Mouse (Mus musculus) bone marrow, adult 2 months (tissue): Measurements from ENCODE around the gene Lrp2.

ENCODE experiments used
- CTCF ChIP-seq: fragments of 200-500 bp; IDR thresholded peaks from 2 replicates; pipeline ENCODE4 v1.5.1; 2011; ENCODE audit warnings: low read length, control low read depth; ENCODE audit not compliant: control insufficient read depth, insufficient read depth
- POLR2A ChIP-seq: fragments of 200-500 bp; IDR thresholded peaks from 2 replicates; pipeline ENCODE4 v1.6.1; 2011; ENCODE audit warnings: low read depth, mild to moderate bottlenecking, control low read depth, low read length, borderline replicate concordance; ENCODE audit not compliant: control insufficient read depth

- no peak for TF ChIP-seq CTCF
- TF ChIP-seq POLR2A, result no peak
Observed at GRCm38 (mm10) chr2:69556686-69557085, 29.2 kb downstream of the Lrp2 start.
